Mouse (Mus musculus) neural tube, embryonic 12.5 days (tissue): ENCODE data around the gene Prok2. TPM values are rescaled to one million over a fixed set of nuclear protein-coding genes. Genes with fewer than 3 reads are reported as not detected.

Experiments
- ATAC-seq: fragments of 200-750 bp; cut with Nextera tagmentation; 2 replicates; pipeline ENCODE4 v1.8.0; 2017; ENCODE audit warnings: low read depth, mild to moderate bottlenecking, moderate TSS enrichment, moderate library complexity; ENCODE audit not compliant: low FRiP score
- H3K27ac ChIP-seq: fragments of 300-500 bp; sonication (generic); 2 replicates; pipeline ENCODE4 v1.5.1; 2016
- H3K27me3 ChIP-seq: fragments of 300-500 bp; sonication (generic); replicated peaks from 2 replicates; pipeline ENCODE4 v1.6.1; 2016; ENCODE audit warnings: mild to moderate bottlenecking
- H3K36me3 ChIP-seq: fragments of 300-500 bp; sonication (generic); 2 replicates; pipeline ENCODE4 v1.6.1; 2016; ENCODE audit warnings: mild to moderate bottlenecking
- H3K4me1 ChIP-seq: fragments of 300-500 bp; sonication (generic); 2 replicates; pipeline ENCODE4 v1.6.1; 2016
- H3K4me2 ChIP-seq: fragments of 300-500 bp; sonication (generic); replicated peaks from 2 replicates; pipeline ENCODE4 v1.6.1; 2016; ENCODE audit warnings: mild to moderate bottlenecking
- H3K4me3 ChIP-seq: fragments of 300-500 bp; sonication (generic); 2 replicates; pipeline ENCODE4 v1.5.1; 2016
- H3K9ac ChIP-seq: fragments of 300-500 bp; sonication (generic); 2 replicates; pipeline ENCODE4 v1.6.1; 2016; ENCODE audit warnings: mild to moderate bottlenecking
- H3K9me3 ChIP-seq: fragments of 300-500 bp; sonication (generic); 2 replicates; pipeline ENCODE4 v1.6.1; 2016; ENCODE audit warnings: mild to moderate bottlenecking
- WGBS: fragments of 180-500 bp; shearing (Covaris S2); methylation state at CpG from one replicate; pipeline ENCODE4 v1.1.7; 2016; 5-methylcytosine and 5-hydroxymethylcytosine counted together
- polyA plus RNA-seq: library from polyadenylated mRNA; unstranded; fragments of >200 nt; fragmentation: Nextera tagmentation; extraction: Ambion mirVana; gene quantifications from 2 replicates; pipeline ENCODE4 v1.2.1, GENCODE M21; 2016

The Prok2 gene
- 0.33 TPM in 1 of 2 replicates, not detected in the other for polyA plus RNA-seq

- Histone ChIP-seq H3K4me1 (peaks cover 13% of the 10 kb centered on the region), H3K36me3 (no peaks in the 10 kb centered on the region), H3K4me2 (peak within 1 kb of the TSS; percentile 99), H3K9ac (peak within 1 kb of the TSS; percentile 56), H3K9me3 (no peaks in the 10 kb centered on the region), H3K4me3 (peak within 1 kb of the TSS; percentile 49), H3K27me3 (peaks cover 39% of the 10 kb centered on the region), H3K27ac (no peak within 1 kb of the TSS)
- under 1% methylated on average over 61 of the region's 61 CpGs for WGBS
- ATAC-seq: no peak
These were observed at the start of gene Prok2 for GRCm38 (mm10) chr6:99725971-99726561. TSS of gene Prok2 (minus strand) at chr6:99726392.

DNA sequence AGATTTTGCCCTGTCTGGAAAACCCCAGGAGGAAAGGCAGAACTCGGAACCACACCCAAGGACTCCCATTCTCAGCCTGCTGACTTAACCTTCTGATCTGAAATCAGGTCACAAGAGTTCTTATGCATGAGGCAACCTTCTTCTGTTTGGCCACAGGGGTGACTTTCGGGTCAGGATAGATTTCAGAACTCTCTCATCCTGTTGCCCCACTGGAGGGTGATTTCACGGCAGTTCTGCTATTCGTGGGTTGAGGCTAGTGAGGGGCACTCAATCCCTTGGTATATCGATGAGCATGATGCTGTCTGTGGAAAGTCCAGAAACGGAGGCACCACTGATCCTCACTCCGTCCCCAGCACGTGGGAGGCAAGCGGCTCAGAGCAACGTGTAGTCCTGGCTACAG is 48.5 kb upstream of the Prok2 start:
- Histone ChIP-seq H3K9me3 (no peaks in the 10 kb centered on the region), H3K4me2 (no peak overlapping the region), H3K27ac (no peak overlapping the region), H3K36me3 (no peaks in the 10 kb centered on the region), H3K4me1 (no peaks in the 10 kb centered on the region), H3K4me3 (no peak overlapping the region), H3K9ac (no peak overlapping the region), H3K27me3 (0 out of 2 replicates have a peak, but pooled peaks cover 5% of the 10 kb centered on the region)
- WGBS: 81% methylated on average over 10 of the region's 10 CpGs
- no peak for ATAC-seq

GRCm38 (mm10) chr6:99768495-99768894 is 42.3 kb upstream of the Prok2 start:
- WGBS: 25% methylated on average over 5 of the region's 5 CpGs

DNA sequence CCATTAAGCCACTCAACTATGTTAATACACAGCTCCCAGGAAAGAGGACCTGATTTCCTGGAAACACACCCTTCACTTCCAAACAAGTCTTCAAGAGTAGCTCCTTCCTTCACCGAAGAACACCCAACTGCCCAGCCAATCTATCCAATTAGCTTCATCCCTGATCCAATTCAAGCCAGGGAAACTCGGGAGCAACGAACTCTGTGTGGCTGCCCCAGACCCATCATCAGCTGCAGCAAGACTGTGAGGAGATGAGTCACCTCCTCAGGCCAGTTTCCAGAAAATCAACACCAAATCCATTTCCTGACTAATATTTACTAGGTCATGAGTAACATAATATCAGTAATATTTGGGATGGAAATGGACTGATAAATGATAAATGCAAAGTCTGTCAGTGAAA is 38.7 kb upstream of the Prok2 start:
- no peak for ATAC-seq
- Histone ChIP-seq H3K4me3 (no peak overlapping the region), H3K27me3 (no peaks in the 10 kb centered on the region), H3K9me3 (no peaks in the 10 kb centered on the region), H3K4me2 (no peak overlapping the region), H3K27ac (no peak overlapping the region), H3K4me1 (0 out of 2 replicates have a peak, but pooled peaks cover 3% of the 10 kb centered on the region), H3K9ac (no peak overlapping the region), H3K36me3 (no peaks in the 10 kb centered on the region)
- 91% methylated on average over 3 of the region's 3 CpGs for WGBS

More at GRCm38 (mm10) chr6:99768495-99768894, 42.3 kb upstream of the Prok2 start:
- no peaks in the 10 kb centered on the region for H3K9me3 ChIP-seq
- no peak overlapping the region for H3K9ac ChIP-seq
- no peaks in the 10 kb centered on the region for H3K27me3 ChIP-seq
- ATAC-seq: no peak
- H3K36me3 ChIP-seq: no peaks in the 10 kb centered on the region
- no peak overlapping the region for H3K27ac ChIP-seq
- H3K4me2 ChIP-seq: no peak overlapping the region
- H3K4me3 ChIP-seq: no peak overlapping the region
- H3K4me1 ChIP-seq: no peaks in the 10 kb centered on the region

- Histone ChIP-seq H3K36me3 (no peaks in the 10 kb centered on the region), H3K4me3 (no peak overlapping the region), H3K9ac (no peak overlapping the region), H3K27ac (no peak overlapping the region), H3K4me2 (no peak overlapping the region), H3K4me1 (0 out of 2 replicates have a peak, but pooled peaks cover 3% of the 10 kb centered on the region), H3K9me3 (no peaks in the 10 kb centered on the region), H3K27me3 (no peaks in the 10 kb centered on the region)
- WGBS: 42% methylated on average over 14 of the region's 14 CpGs
- peak; percentile 48; the same call in 1 of the 2 replicates for ATAC-seq
These were observed 36.1 kb upstream of the Prok2 start for GRCm38 (mm10) chr6:99762069-99762985.

DNA sequence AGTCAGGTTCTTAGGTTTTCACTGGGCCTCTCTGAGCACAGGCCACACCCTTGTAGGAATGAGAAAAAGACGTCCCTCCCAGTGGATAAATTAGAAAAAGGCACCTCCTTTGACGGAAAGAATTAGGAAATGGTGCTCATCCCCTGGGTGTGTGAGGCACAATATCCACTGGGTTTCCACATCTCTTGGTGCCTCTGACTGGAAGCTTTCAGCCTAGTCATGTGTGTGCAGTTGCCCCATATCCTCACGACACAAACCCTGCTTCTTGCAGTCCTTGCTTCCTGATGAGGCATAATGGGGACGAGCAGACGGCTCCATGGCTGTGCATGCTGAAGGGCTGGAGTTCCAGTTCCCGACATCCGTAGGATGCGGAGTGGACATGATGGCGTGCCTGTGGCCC is 29.9 kb upstream of the Prok2 start:
- no peak overlapping the region for H3K9ac ChIP-seq
- H3K4me1 ChIP-seq: no peaks in the 10 kb centered on the region
- no peaks in the 10 kb centered on the region for H3K9me3 ChIP-seq
- H3K4me3 ChIP-seq: no peak overlapping the region
- no peaks in the 10 kb centered on the region; the same call in 1 of the 2 replicates for H3K27me3 ChIP-seq
- no peak overlapping the region for H3K4me2 ChIP-seq
- WGBS: 85% methylated on average over 9 of the region's 9 CpGs
- H3K27ac ChIP-seq: no peak overlapping the region
- H3K36me3 ChIP-seq: no peaks in the 10 kb centered on the region
- ATAC-seq: no peak

DNA sequence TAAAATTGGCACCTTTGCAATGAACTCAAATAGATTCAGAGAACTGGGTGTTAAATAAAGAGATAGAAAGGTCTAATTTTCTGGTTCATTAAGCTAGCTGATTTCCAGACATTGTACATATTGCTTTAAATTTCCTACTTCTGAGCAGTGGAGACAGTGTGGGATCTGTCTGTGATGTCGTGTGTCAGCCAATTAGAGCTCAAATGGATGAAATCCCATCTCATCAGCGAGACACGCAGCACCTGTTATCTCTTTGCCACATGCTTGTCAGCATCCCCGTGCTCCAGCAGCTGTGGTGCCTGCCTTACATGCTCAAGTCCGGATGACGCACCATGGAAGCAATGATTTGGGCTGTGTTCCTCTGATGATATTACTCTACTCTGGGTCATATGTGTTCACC is 25.1 kb upstream of the Prok2 start:
- H3K9ac ChIP-seq: no peak overlapping the region
- H3K4me3 ChIP-seq: no peak overlapping the region
- H3K9me3 ChIP-seq: no peaks in the 10 kb centered on the region
- no peak overlapping the region for H3K4me2 ChIP-seq
- H3K27ac ChIP-seq: no peak overlapping the region
- ATAC-seq: no peak
- H3K4me1 ChIP-seq: no peaks in the 10 kb centered on the region
- H3K36me3 ChIP-seq: no peaks in the 10 kb centered on the region
- WGBS: 79% methylated on average over 6 of the region's 6 CpGs
- H3K27me3 ChIP-seq: no peaks in the 10 kb centered on the region; the same call in 1 of the 2 replicates

DNA sequence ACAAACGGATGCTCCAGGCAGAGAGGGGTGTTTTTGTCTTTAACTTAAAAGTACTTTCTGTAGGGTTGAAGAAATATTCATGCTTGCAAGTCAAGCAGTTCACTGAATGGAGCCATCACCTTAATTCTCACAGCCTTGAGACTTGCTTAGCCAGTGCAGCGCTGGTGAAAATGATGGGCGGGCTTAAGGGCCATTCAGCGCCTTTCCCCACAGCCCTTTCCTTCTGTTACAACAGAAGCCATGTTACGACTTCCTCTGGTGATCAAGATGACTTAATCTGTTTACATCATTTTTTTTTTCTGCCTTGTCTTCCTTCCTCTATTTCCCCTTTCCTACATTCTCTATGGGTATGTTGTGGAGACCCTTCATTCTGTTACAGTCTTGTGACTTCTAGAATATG is 20.1 kb upstream of the Prok2 start:
- H3K9me3 ChIP-seq: no peaks in the 10 kb centered on the region
- no peak overlapping the region for H3K4me3 ChIP-seq
- no peaks in the 10 kb centered on the region for H3K4me1 ChIP-seq
- H3K27ac ChIP-seq: no peak overlapping the region
- H3K36me3 ChIP-seq: no peaks in the 10 kb centered on the region
- H3K27me3 ChIP-seq: no peaks in the 10 kb centered on the region
- ATAC-seq: no peak
- 82% methylated on average over 5 of the region's 5 CpGs for WGBS
- no peak overlapping the region for H3K9ac ChIP-seq
- no peak overlapping the region for H3K4me2 ChIP-seq

DNA sequence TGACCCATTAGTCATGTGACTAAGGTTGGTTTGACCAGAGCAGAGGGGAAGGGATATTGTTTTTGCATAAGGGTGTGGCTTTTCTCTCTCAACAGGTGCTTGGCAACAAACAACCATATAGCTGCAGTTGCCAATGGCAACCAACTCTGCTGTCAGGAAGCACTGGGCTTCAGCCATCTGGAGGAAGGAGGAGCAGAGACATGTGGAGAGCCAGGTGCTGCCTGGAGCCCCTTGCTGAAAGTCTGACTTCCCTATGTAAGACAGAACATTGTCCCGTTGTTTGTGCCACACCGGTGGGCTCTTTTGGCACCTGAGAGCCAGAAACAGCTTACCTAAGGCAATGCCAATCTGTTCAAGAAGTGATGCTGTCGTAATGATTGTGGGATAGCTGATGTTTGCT is 16.7 kb upstream of the Prok2 start:
- H3K4me2 ChIP-seq: no peak overlapping the region
- H3K36me3 ChIP-seq: no peaks in the 10 kb centered on the region
- no peaks in the 10 kb centered on the region for H3K9me3 ChIP-seq
- ATAC-seq: no peak
- 76% methylated on average over 3 of the region's 3 CpGs for WGBS
- no peak overlapping the region for H3K27ac ChIP-seq
- no peak overlapping the region for H3K4me3 ChIP-seq
- H3K27me3 ChIP-seq: no peaks in the 10 kb centered on the region
- no peak overlapping the region for H3K9ac ChIP-seq
- no peaks in the 10 kb centered on the region for H3K4me1 ChIP-seq

DNA sequence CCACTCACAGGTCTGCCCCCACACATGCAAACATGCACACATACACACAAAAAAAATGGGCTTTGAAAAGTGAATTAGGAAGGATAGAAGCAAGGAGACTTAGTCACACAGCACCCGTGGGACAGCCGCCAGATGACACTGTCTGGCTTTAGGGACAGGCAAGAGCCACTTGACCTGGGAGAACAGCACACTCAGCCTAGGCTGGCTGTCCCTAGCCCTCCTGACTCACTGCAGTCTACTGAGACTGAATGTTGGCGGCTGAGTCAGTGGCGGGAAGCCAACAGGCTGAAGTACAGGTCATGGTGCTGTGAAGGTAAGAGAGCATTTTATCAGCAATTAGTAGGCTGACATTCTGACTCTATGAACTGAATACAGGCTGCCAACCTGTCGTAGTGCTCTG is 8.5 kb upstream of the Prok2 start:
- Histone ChIP-seq H3K27me3 (peaks cover 3% of the 10 kb centered on the region; the same call in 1 of the 2 replicates), H3K27ac (no peak overlapping the region), H3K4me1 (no peaks in the 10 kb centered on the region), H3K9me3 (no peaks in the 10 kb centered on the region), H3K4me2 (no peak overlapping the region), H3K4me3 (no peak overlapping the region), H3K36me3 (no peaks in the 10 kb centered on the region), H3K9ac (no peak overlapping the region)
- 85% methylated on average over 5 of the region's 5 CpGs for WGBS
- ATAC-seq: no peak

GRCm38 (mm10) chr6:99732673-99733072 is 6.5 kb upstream of the Prok2 start:
- no peak overlapping the region for H3K4me2 ChIP-seq
- H3K9ac ChIP-seq: no peak overlapping the region
- H3K4me1 ChIP-seq: no peaks in the 10 kb centered on the region
- ATAC-seq: no peak
- no peak overlapping the region for H3K27ac ChIP-seq
- 66% methylated on average over 8 of the region's 8 CpGs for WGBS
- no peak overlapping the region for H3K4me3 ChIP-seq
- no peaks in the 10 kb centered on the region for H3K36me3 ChIP-seq
- H3K9me3 ChIP-seq: no peaks in the 10 kb centered on the region
- peaks cover 10% of the 10 kb centered on the region for H3K27me3 ChIP-seq

GRCm38 (mm10) chr6:99731926-99732325 is 5.7 kb upstream of the Prok2 start:
- Histone ChIP-seq H3K4me3 (no peak overlapping the region), H3K4me1 (no peaks in the 10 kb centered on the region), H3K9me3 (no peaks in the 10 kb centered on the region), H3K27ac (no peak overlapping the region), H3K27me3 (peaks cover 17% of the 10 kb centered on the region), H3K36me3 (no peaks in the 10 kb centered on the region), H3K4me2 (no peak overlapping the region), H3K9ac (no peak overlapping the region)
- ATAC-seq: no peak
- 82% methylated on average over 4 of the region's 4 CpGs for WGBS
